Mouse (Mus musculus): ENCODE results near the gene Pde4c. TPM values are rescaled to one million over a fixed set of nuclear protein-coding genes. Genes with fewer than 3 reads are reported as not detected.

Gene Pde4c
- polyA plus RNA-seq, 1 experiment from 2014 or later: 8.8 TPM

GRCm38 (mm10) chr8:70774740-70775139, 51.2 kb downstream of the Pde4c start:
- ATAC-seq (ENCODE audit: low FRiP score, low TSS enrichment): no peak
- Histone ChIP-seq H3K9ac (replicated peaks; ENCODE audit: low read length) (no peak overlapping the region), H3K36me3 (ENCODE audit: insufficient read depth, low read length) (peaks cover 45% of the 10 kb centered on the region), H3K4me1 (ENCODE audit: insufficient read depth, low read length) (peaks cover 39% of the 10 kb centered on the region), H3K4me3 (ENCODE audit: low read length) (no peak overlapping the region), H3K9me3 (ENCODE audit: low read length) (no peaks in the 10 kb centered on the region), H3K27me3 (ENCODE audit: insufficient read depth, low read length) (no peaks in the 10 kb centered on the region), H3K27ac (ENCODE audit: low read length) (no peak overlapping the region), H3K4me2 (replicated peaks; ENCODE audit: low read depth, low read length) (no peak overlapping the region)
- 93% methylated on average over 18 of the region's 18 CpGs for WGBS

- Histone ChIP-seq H3K9ac (replicated peaks; ENCODE audit: low read length) (peak overlapping the region; percentile 98), H3K36me3 (ENCODE audit: insufficient read depth, low read length) (peaks cover 49% of the 10 kb centered on the region), H3K4me3 (ENCODE audit: low read length) (peak overlapping the region; percentile 84), H3K4me1 (ENCODE audit: insufficient read depth, low read length) (peaks cover 39% of the 10 kb centered on the region), H3K9me3 (ENCODE audit: low read length) (no peaks in the 10 kb centered on the region), H3K27ac (ENCODE audit: low read length) (no peak overlapping the region), H3K27me3 (ENCODE audit: insufficient read depth, low read length) (no peaks in the 10 kb centered on the region), H3K4me2 (replicated peaks; ENCODE audit: low read depth, low read length) (peak overlapping the region; percentile 83)
- WGBS: 91% methylated on average over 5 of the region's 5 CpGs
- no peak for ATAC-seq (ENCODE audit: low FRiP score, low TSS enrichment)
Measured at GRCm38 (mm10) chr8:70775227-70775626, 51.7 kb downstream of the Pde4c start.

GRCm38 (mm10) chr8:70775851-70776495, 52.5 kb downstream of the Pde4c start:
- ATAC-seq (ENCODE audit: low FRiP score, low TSS enrichment): peak; percentile 4; the same call in 1 of the 2 replicates
- Histone ChIP-seq H3K27ac (ENCODE audit: low read length) (peak overlapping the region; percentile 79), H3K4me1 (ENCODE audit: insufficient read depth, low read length) (peaks cover 39% of the 10 kb centered on the region), H3K9ac (replicated peaks; ENCODE audit: low read length) (peak overlapping the region; percentile 98), H3K27me3 (ENCODE audit: insufficient read depth, low read length) (no peaks in the 10 kb centered on the region), H3K36me3 (ENCODE audit: insufficient read depth, low read length) (peaks cover 49% of the 10 kb centered on the region), H3K9me3 (ENCODE audit: low read length) (no peaks in the 10 kb centered on the region), H3K4me3 (ENCODE audit: low read length) (peak overlapping the region; percentile 84), H3K4me2 (replicated peaks; ENCODE audit: low read depth, low read length) (peak overlapping the region; percentile 83)
- WGBS: 3% methylated on average over 34 of the region's 34 CpGs

- H3K4me3 ChIP-seq (ENCODE audit: low read length): peak within 1 kb of the TSS; percentile 84
- H3K4me2 ChIP-seq (replicated peaks; ENCODE audit: low read depth, low read length): peak within 1 kb of the TSS; percentile 83
- ATAC-seq (ENCODE audit: low FRiP score, low TSS enrichment): peak; percentile 93
- peaks cover 49% of the 10 kb centered on the region for H3K36me3 ChIP-seq (ENCODE audit: insufficient read depth, low read length)
- H3K27ac ChIP-seq (ENCODE audit: low read length): peak within 1 kb of the TSS; percentile 99
- H3K9me3 ChIP-seq (ENCODE audit: low read length): no peaks in the 10 kb centered on the region
- WGBS: under 1% methylated on average over 92 of the region's 94 CpGs
- peaks cover 39% of the 10 kb centered on the region for H3K4me1 ChIP-seq (ENCODE audit: insufficient read depth, low read length)
- no peaks in the 10 kb centered on the region for H3K27me3 ChIP-seq (ENCODE audit: insufficient read depth, low read length)
- peak within 1 kb of the TSS; percentile 98 for H3K9ac ChIP-seq (replicated peaks; ENCODE audit: low read length)
Measured at GRCm38 (mm10) chr8:70776496-70777444, 53.2 kb downstream of the Pde4c start, which contains the start of gene Pik3r2. Gene Pik3r2 (minus strand): TSS chr8:70776713.

- Histone ChIP-seq H3K36me3 (ENCODE audit: insufficient read depth, low read length) (peaks cover 52% of the 10 kb centered on the region), H3K4me2 (replicated peaks; ENCODE audit: low read depth, low read length) (no peak overlapping the region)
Measured at GRCm38 (mm10) chr8:70780093-70780492, 56.6 kb downstream of the Pde4c start.

GRCm38 (mm10) chr8:70786291-70787050, 63.0 kb downstream of the Pde4c start:
- H3K36me3 ChIP-seq (ENCODE audit: insufficient read depth, low read length): peaks cover 60% of the 10 kb centered on the region
- 86% methylated on average over 25 of the region's 25 CpGs for WGBS

More at GRCm38 (mm10) chr8:70780093-70780492, 56.6 kb downstream of the Pde4c start:
- no peaks in the 10 kb centered on the region for H3K27me3 ChIP-seq (ENCODE audit: insufficient read depth, low read length)
- H3K27ac ChIP-seq (ENCODE audit: low read length): no peak overlapping the region
- peaks cover 18% of the 10 kb centered on the region for H3K4me1 ChIP-seq (ENCODE audit: insufficient read depth, low read length)
- ATAC-seq (ENCODE audit: low FRiP score, low TSS enrichment): no peak
- WGBS: 75% methylated on average over 11 of the region's 11 CpGs
- H3K9me3 ChIP-seq (ENCODE audit: low read length): no peaks in the 10 kb centered on the region
- no peak overlapping the region for H3K9ac ChIP-seq (replicated peaks; ENCODE audit: low read length)
- H3K4me3 ChIP-seq (ENCODE audit: low read length): no peak overlapping the region

GRCm38 (mm10) chr8:70787051-70787445, 63.5 kb downstream of the Pde4c start:
- no peaks in the 10 kb centered on the region for H3K9me3 ChIP-seq (ENCODE audit: low read length)
- H3K27me3 ChIP-seq (ENCODE audit: insufficient read depth, low read length): no peaks in the 10 kb centered on the region
- H3K27ac ChIP-seq (ENCODE audit: low read length): no peak overlapping the region
- peak overlapping the region; percentile 38; the same call in 1 of the 2 replicates for H3K4me2 ChIP-seq (replicated peaks; ENCODE audit: low read depth, low read length)
- no peak overlapping the region for H3K4me3 ChIP-seq (ENCODE audit: low read length)
- WGBS: 89% methylated on average over 3 of the region's 3 CpGs
- peak overlapping the region; percentile 44 for H3K9ac ChIP-seq (replicated peaks; ENCODE audit: low read length)
- ATAC-seq (ENCODE audit: low FRiP score, low TSS enrichment): no peak
- H3K4me1 ChIP-seq (ENCODE audit: insufficient read depth, low read length): peaks cover 29% of the 10 kb centered on the region
- H3K36me3 ChIP-seq (ENCODE audit: insufficient read depth, low read length): peaks cover 54% of the 10 kb centered on the region

More at GRCm38 (mm10) chr8:70786291-70787050, 63.0 kb downstream of the Pde4c start:
- ATAC-seq (ENCODE audit: low FRiP score, low TSS enrichment): no peak
- Histone ChIP-seq H3K27me3 (ENCODE audit: insufficient read depth, low read length) (no peaks in the 10 kb centered on the region), H3K27ac (ENCODE audit: low read length) (no peak overlapping the region), H3K4me2 (replicated peaks; ENCODE audit: low read depth, low read length) (no peak overlapping the region), H3K9ac (replicated peaks; ENCODE audit: low read length) (no peak overlapping the region), H3K9me3 (ENCODE audit: low read length) (no peaks in the 10 kb centered on the region), H3K4me1 (ENCODE audit: insufficient read depth, low read length) (peaks cover 24% of the 10 kb centered on the region), H3K4me3 (ENCODE audit: low read length) (no peak overlapping the region)

- WGBS: 27% methylated on average over 30 of the region's 30 CpGs
- Histone ChIP-seq H3K4me2 (replicated peaks; ENCODE audit: low read depth, low read length) (peak overlapping the region; percentile 38), H3K4me1 (ENCODE audit: insufficient read depth, low read length) (peaks cover 36% of the 10 kb centered on the region), H3K27me3 (ENCODE audit: insufficient read depth, low read length) (no peaks in the 10 kb centered on the region), H3K27ac (ENCODE audit: low read length) (peak overlapping the region; percentile 29; the same call in 1 of the 2 replicates), H3K9ac (replicated peaks; ENCODE audit: low read length) (peak overlapping the region; percentile 11; the same call in 1 of the 2 replicates), H3K9me3 (ENCODE audit: low read length) (no peaks in the 10 kb centered on the region), H3K4me3 (ENCODE audit: low read length) (peak overlapping the region; percentile 30), H3K36me3 (ENCODE audit: insufficient read depth, low read length) (peaks cover 51% of the 10 kb centered on the region)
- ATAC-seq (ENCODE audit: low FRiP score, low TSS enrichment): 0 out of 2 replicates have a peak, but pooled peaks have one; percentile 8
Measured at GRCm38 (mm10) chr8:70787941-70788667, 64.6 kb downstream of the Pde4c start.

GRCm38 (mm10) chr8:70789046-70789445, 65.5 kb downstream of the Pde4c start:
- 76% methylated on average over 10 of the region's 10 CpGs for WGBS
- Histone ChIP-seq H3K27me3 (ENCODE audit: insufficient read depth, low read length) (no peaks in the 10 kb centered on the region), H3K36me3 (ENCODE audit: insufficient read depth, low read length) (peaks cover 42% of the 10 kb centered on the region), H3K4me2 (replicated peaks; ENCODE audit: low read depth, low read length) (no peak overlapping the region), H3K9me3 (ENCODE audit: low read length) (no peaks in the 10 kb centered on the region), H3K4me1 (ENCODE audit: insufficient read depth, low read length) (peaks cover 41% of the 10 kb centered on the region), H3K27ac (ENCODE audit: low read length) (no peak overlapping the region), H3K4me3 (ENCODE audit: low read length) (no peak overlapping the region), H3K9ac (replicated peaks; ENCODE audit: low read length) (no peak overlapping the region; the same call in 1 of the 2 replicates)
- ATAC-seq (ENCODE audit: low FRiP score, low TSS enrichment): no peak
